Mouse (Mus musculus) E14TG2a.4 (cell line): ENCODE measurements at regions not wholly inside any gene's neighbourhood (a gene's known extent, or its start where the extent isn't known, plus 50 kb on each side); places are given as distances from the start of the nearest gene placed in this dataset.

Source experiments
- CTCF ChIP-seq: conservative IDR thresholded peaks from 2 replicates; pipeline ENCODE4 v1.5.1; 2014; ENCODE audit warnings: low read length
- NANOG ChIP-seq: IDR thresholded peaks from 2 replicates; pipeline ENCODE4 v1.6.1; 2014; ENCODE audit warnings: borderline replicate concordance, low read length, mixed read lengths
- POU5F1 ChIP-seq: IDR thresholded peaks from 2 replicates; pipeline ENCODE4 v1.6.1; 2014; ENCODE audit warnings: low read length, borderline replicate concordance

- no peak for TF ChIP-seq CTCF
- no peak for TF ChIP-seq POU5F1
- TF ChIP-seq NANOG = no peak
Measured at GRCm38 (mm10) chr7:129964192-129964591, 372.5 kb downstream of the Wdr11 start.
